Mouse (Mus musculus): ENCODE measurements at regions not wholly inside any gene's neighbourhood (a gene's known extent, or its start where the extent isn't known, plus 50 kb on each side); places are given as distances from the start of the nearest gene placed in this dataset.
"Not testable (repeated sequence)": the region's sequence is repeated elsewhere in the genome, so short reads cannot be mapped to it uniquely, and the experiment has no call there.

DNA sequence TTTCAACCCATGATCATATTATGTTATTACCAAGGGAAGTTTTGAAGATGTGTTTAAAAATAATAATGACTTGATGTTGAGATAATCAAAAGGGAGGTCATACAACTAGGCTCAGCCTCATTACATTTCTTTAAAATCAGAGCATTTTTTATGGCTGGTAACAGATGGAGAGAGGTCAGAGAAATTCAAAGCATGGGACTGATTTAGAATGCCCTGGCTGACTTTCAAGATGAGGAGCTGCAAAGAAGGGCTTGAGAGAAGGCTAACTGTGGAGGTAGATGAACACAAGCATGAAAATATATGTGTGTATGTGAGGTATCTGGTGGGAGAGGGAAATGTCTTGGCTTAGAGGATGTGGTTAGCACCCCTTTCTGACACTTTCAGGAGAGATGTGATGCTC lies 502.6 kb upstream of the Gdi2 start:
- not testable (repeated sequence) for DNase-seq (ENCODE audit: low spot score)

DNA sequence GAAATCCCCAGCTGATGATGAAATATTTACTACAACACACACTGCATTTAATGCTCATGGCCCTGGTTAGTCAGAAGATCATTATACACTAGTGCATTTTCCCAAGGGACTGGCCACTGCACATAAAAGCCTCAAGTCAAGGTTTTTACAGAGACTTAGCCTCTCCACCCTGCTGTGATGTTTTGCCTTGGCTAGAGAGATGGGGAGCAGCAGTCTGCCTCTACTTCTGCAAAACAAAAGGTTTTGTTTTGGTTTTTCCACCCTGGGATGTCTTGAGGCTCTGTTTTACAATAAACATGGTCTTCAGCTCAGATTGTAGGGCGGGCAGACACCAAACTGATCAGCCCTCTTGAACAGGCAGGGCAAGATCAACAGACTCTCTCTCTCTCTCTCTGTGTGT lies 500.9 kb upstream of the Gdi2 start:
- peak; percentile 21 for DNase-seq (ENCODE audit: low spot score)

DNA sequence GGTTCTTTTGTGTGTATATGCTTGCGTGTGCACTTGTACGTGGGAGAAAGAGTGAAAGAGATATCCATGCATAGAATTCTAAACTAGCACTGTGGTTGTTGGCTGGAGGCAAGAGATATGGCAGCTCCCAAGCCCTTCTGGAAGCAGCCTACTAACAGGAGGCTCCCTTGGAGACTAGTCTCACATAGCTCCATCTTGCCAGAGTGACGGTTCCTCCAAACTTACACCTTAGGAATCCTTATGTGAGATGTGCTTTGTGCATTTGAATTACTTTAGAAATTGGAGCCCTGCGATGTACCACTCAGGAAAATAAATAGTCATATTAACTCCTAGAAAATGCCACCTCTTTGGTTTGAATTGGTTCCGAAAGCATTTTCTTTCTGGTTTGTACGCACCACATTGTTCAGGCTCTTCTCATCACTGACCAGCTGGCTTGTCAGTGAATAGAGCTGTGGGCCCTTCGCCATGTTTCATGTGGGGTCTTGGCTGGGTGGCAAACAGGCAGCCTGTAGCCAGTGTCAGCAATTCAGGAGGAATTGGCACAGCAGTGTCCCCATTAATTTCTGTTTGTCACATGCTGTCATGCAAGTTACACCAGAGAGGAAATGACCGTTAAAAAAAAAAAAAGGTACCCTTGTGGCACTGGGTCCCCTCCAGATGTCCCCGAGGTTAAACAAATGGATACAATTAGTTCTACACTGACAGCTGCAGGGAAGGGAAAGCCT lies 491.3 kb upstream of the Gdi2 start:
- DNase-seq (ENCODE audit: low spot score), result not testable (repeated sequence)

DNA sequence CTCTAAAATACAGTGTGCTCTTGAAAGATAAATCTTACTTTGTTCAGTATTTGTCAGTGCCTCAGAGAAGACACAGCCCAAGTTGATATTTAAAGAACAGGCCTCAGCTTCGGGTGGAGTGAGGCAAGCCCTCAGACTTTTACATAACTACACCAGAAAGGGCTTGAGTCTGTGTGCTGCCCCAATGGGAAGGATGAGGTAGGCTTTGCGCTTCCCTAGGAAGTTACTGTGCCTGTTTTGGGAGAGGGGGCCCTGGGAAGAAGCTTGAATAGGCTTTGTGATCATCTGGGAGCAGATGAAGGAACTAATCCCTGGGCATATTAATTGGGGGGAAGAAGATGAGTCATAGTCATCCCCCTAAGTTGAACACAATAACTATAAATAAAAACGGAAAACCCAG lies 454.4 kb upstream of the Gdi2 start:
- not testable (repeated sequence) for DNase-seq (ENCODE audit: low spot score)

DNA sequence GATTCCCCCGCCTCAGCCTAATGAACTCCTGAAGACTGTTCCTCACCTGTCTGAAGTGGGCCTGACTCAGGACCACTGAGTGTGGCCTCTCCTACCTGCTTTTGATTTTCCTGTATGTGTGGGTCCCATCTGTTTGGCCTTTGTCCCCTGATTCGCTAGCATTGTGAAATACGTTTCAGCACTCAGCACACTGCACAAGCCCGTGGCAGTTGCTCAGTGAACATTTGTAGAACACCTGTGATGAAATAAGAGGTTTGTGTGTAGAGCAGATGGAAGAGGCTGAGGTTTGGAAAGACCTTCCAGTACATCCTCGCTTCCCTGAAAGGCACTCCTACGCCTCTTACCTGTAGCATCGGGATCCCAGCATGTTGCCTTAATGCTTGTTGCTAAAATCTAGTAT lies 447.9 kb upstream of the Gdi2 start:
- DNase-seq (ENCODE audit: low spot score), result not testable (repeated sequence)

DNA sequence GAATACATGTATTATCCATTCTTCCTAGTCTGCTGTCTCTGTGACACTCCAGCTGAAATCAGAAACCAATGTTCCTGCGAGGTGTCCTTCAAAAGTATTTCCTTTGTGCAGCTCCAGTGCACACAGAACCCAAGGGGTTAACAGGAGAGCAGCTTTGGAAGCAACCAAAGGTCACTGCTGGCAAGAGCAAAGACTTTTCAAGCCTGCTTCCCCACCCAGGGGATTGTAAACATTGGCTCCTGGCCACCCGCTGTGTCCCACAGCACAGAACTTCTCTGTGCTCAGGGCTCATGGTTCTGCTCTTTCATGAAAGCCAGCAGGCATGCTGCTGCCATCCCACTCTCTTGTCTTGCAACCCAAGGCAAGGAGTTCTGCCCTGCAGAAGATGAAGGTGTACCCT lies 431.3 kb upstream of the Gdi2 start:
- not testable (repeated sequence) for DNase-seq (ENCODE audit: low spot score)

DNA sequence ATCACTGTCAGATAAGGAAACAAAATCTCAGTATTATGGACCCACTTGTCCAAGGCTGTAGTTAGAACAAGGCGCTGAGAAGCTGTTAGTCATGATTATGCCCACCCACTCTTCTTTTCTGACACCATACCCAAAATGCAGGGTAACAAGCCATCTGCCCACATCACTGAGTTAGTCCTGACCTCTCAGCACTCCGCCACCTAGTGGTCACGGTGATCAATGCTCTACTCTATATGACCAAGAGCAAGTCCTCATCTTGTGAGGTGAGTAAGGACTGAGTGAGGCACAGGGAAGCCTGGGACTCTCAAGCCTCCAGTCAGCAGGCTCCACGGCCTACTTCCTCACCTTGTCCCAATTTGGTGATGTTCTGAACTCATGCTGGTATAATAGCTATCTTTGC lies 409.7 kb upstream of the Gdi2 start:
- not testable (repeated sequence) for DNase-seq (ENCODE audit: low spot score)

DNA sequence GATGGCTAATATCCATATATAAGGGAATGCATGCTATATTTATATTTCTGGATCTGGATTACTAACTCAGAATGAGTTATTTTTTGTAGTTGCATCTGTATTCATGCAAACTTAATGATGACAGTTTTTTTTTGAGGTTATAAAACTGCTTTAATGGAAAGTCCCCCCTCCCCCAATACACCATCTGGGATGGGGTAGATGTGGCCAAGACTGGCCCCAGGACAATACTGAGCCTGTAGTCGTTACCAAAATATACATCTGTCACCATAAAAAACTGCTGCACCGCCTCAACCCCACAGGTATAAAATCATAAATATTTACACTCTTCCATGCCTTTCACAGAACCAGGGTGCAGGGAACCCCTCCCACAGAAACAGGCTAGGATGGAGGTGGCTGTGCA lies 400.6 kb upstream of the Gdi2 start:
- DNase-seq (ENCODE audit: low spot score), result not testable (repeated sequence)

DNA sequence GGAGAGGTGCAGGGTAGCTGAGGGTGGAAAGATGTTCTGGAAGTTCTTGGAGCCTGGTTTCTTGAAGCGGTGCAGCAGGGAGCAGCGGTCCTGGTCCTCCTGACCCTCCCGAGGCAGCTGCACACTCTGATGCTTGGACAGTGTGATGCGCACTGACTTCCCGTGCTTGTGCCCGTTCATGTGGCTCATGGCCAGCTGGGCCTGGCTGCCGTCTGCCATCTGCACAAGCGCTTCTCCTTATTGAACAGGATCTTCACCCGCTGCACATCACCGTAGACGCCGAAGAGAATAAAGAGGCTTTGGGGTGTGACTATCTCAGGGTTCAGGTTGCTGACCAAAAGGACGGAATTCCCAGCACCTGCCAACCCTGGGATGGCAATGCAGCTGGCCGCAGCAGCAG lies 399.2 kb upstream of the Gdi2 start:
- DNase-seq (ENCODE audit: low spot score), result no peak

DNA sequence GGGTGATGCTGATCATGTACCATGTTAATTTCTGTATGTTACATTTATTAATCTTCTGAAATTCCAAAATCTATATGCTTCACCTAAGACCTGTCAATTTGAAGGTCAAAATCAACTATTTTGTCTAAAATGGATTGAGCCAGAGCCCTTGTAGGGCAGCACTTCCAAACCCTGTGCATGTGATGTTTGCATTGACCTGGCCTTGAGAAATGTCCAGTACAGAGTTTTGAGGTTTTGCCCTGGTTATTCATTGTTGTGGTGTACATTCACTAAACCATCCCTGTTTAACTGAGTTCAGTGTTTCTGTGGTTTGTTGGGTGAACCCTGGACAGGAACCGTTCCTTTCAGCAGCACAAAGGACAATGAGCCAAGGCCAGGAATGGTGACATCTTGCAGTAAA lies 392.4 kb upstream of the Gdi2 start:
- DNase-seq (ENCODE audit: low spot score), result not testable (repeated sequence)

Data from urinary bladder, postnatal 14 days (tissue).